Mouse (Mus musculus) activated CD4-positive, CD25-positive, alpha-beta regulatory T cell, adult 4 months (primary cell): ENCODE data around the gene Gm853. TPM values are rescaled to one million over a fixed set of nuclear protein-coding genes. Genes with fewer than 3 reads are reported as not detected.

Experiments used
- ATAC-seq: one replicate; pipeline ENCODE4 v1.8.0; 2017
- polyA plus RNA-seq, 2 experiments: library from polyadenylated mRNA; unstranded; fragments of 100-300 nt; shearing (Covaris generic); gene quantifications; one replicate each; pipeline ENCODE4 v1.2.1; 2017

Gm853 gene
- polyA plus RNA-seq, 2 experiments from 2014 or later = not detected

GRCm38 (mm10) chr4:130173060-130173822, 49.0 kb downstream of the Gm853 start:
- no peak for ATAC-seq

GRCm38 (mm10) chr4:130171951-130172765, 50.0 kb downstream of the Gm853 start:
- no peak for ATAC-seq

- ATAC-seq = no peak
These were observed 51.8 kb downstream of the Gm853 start for GRCm38 (mm10) chr4:130170362-130170761.

GRCm38 (mm10) chr4:130169411-130169971, 52.7 kb downstream of the Gm853 start:
- no peak for ATAC-seq

GRCm38 (mm10) chr4:130168280-130169183, 53.7 kb downstream of the Gm853 start:
- ATAC-seq = no peak

GRCm38 (mm10) chr4:130167814-130168213, 54.4 kb downstream of the Gm853 start:
- no peak for ATAC-seq

GRCm38 (mm10) chr4:130167321-130167720, 54.9 kb downstream of the Gm853 start:
- no peak for ATAC-seq

- no peak for ATAC-seq
These were observed 55.6 kb downstream of the Gm853 start for GRCm38 (mm10) chr4:130166592-130166991.

GRCm38 (mm10) chr4:130166061-130166460, 56.1 kb downstream of the Gm853 start:
- ATAC-seq = no peak

- ATAC-seq = no peak
These were observed 58.1 kb downstream of the Gm853 start for GRCm38 (mm10) chr4:130164121-130164520.

GRCm38 (mm10) chr4:130163391-130163861, 58.8 kb downstream of the Gm853 start:
- ATAC-seq = no peak

GRCm38 (mm10) chr4:130161349-130161748, 60.9 kb downstream of the Gm853 start:
- ATAC-seq = no peak

Other genes starting within 250 kb of the Gm853 start
- 1 to 10 TPM in 1 of 2 experiments, not detected in 1; 1.4 TPM for gene Adgrb2, start 237.5 kb downstream of the Gm853 start, polyA plus RNA-seq
- gene Col16a1, start 174.6 kb downstream of the Gm853 start, polyA plus RNA-seq = not detected
- gene Pef1, start 119.8 kb downstream of the Gm853 start, polyA plus RNA-seq = 10 to 100 TPM; 28.6 to 41.4 TPM
- not detected for gene Hcrtr1, start 83.0 kb downstream of the Gm853 start, polyA plus RNA-seq
- gene Tinagl1, start 47.3 kb downstream of the Gm853 start, polyA plus RNA-seq = not detected
- gene Serinc2, start 56.8 kb upstream of the Gm853 start, polyA plus RNA-seq = under 1 TPM; 0.61 to 0.92 TPM
- gene Fabp3, start 86.2 kb upstream of the Gm853 start, polyA plus RNA-seq = under 1 TPM in 1 of 2 experiments, not detected in 1; 0.42 TPM
- not detected for gene Gm10570, start 86.3 kb upstream of the Gm853 start, polyA plus RNA-seq
- 10 to 100 TPM; 70.6 to 72.2 TPM for gene Zcchc17, start 137.5 kb upstream of the Gm853 start, polyA plus RNA-seq
- 10 to 100 TPM; 65.1 to 71.2 TPM for gene Snrnp40, start 137.7 kb upstream of the Gm853 start, polyA plus RNA-seq